Mouse (Mus musculus) CD4-positive, CD25-positive, alpha-beta regulatory T cell, adult 2 months (primary cell): ENCODE results near the gene Wdr25.

Source experiments
- DNase-seq: peaks from one replicate; pipeline ENCODE4 v3.0.0-alpha.2; 2012; ENCODE audit warnings: low read depth, low spot score

Gene Wdr25

DNA sequence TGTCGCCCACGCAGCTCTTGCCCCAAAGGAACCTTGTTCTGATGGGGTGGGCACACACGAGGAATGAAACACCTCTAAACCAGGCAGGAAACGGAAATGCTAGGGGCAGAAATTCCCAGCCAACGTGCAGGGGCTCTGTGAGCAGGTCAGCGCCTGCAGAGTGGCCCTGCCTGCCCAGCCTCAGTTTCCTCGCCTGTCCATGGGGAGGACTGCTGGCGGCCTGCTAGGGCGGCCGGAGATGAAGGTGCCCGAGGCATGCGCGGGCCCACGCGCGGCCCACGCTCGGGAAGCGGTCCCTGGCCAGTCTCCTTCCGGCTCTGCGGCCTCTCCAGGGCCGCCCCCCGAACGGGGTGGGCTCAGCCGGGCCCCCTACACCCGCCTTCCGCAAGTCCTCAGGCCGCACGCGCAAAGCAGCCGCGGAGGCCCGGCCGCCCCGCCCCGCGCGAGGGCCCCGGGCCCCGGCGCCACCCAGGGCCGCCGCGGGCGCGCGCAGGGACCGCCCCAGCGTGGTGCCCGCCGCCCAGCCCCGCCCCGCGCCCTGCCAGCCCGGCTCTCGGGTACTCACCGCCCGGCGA, 174.2 kb downstream of the Wdr25 start:
- peak; percentile 73 for DNase-seq

DNA sequence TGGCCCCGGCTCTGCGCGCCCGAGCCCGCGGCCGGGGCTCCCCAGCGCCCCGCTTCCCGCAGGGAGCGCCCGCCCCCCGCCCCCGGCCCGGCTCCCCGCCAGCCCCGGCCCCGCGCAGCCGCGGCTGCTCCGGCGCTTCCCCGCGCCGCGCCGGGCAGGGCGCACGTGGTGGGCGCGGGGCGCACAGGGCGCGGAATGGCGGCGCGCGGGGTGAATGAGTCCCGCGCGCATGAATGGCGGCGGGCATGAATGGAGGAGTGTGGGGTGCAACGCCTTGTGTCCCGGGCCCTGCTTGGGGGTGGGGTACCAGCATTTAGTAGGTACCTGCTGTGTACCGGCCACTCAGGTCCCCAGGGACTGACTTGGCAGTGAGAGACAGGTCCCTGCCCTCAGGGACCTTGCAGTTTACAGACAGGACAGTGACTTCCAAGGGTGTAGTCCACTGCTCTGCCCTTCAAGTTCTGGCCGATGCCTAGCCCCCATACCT, 174.8 kb downstream of the Wdr25 start, which contains the start of gene Begain:
TSS of gene Begain (minus strand) at position 51 of the 487 bp plus-strand sequence.
- DNase-seq = peak; percentile 45

DNA sequence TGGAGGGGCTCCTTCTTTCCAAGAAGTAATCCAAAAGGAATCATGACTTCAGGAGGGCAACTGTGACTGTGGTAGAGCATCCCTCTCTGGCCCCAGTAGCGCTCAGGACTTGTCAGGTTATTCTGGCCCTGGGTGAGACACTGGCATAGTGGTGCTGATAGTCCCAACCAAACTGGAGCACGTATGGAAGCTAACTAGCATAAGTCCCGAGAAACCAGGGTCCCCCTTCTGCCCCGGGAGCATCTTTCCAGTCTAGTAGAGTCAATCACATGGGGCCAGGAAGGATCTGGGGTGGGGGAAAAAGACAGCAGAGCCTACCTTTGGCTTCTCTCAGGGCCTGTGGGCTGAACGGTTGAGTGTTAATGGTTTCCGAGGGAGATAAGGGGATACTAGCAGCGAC, 175.3 kb downstream of the Wdr25 start:
- no peak for DNase-seq

DNA sequence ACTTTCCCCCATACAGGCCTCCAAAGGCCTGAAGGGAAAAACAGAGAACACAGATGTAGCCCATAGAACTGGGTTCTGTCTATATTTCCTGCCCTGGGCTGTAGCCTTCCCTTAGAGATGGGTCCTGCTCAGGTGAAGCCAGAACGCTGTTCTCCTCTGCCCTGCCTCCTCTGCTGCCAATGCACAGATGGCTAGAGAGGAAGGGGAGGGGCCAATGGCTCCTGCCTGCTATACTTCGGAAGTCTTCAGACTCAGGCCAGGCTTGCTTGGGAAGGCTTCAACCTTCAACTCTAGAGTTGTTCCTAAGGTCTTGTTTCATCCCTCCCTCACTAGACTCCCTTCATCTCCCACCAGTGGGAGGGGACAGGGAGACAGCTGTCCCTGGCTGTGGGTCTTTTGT, 176.3 kb downstream of the Wdr25 start:
- peak; percentile 49 for DNase-seq

DNA sequence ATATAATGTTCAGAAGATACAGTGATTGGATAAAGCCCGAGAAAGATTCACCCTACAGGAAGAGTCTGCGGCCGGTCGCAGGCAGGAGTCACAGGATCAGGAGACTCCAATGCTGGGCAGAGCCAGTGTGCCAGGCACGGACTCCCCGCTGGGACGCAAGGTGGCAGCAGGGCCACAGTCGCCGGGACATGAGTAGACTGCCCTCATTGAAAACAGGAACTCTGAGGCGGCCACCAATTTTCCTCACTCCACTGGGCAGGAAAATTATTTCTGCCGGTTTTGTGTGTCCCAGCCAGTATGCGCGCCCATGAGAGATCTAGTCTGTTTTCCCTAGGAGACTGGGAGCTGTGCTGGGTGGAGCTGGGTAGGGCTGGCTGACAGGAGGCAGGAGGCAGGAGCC, 177.8 kb downstream of the Wdr25 start:
- no peak for DNase-seq

DNA sequence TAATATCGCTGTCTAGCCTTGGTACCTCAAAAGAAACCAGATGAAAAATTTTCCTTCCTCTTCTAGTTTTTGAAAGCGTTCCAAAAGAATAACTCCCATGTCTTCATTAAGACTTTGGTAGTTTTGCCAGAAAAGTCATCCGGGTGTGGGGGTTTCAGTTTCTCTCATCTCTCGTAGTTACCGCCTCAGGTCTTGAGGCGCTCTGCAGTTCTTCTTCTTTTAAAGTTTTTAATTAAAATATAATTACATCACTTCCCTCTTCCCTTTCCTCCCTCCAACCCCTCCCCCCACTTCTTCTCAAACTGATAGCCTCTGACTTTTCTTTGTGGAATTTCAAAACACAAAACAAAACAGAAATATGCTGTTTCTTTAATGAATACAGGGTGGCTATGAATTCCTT, 180.7 kb downstream of the Wdr25 start:
- DNase-seq = no peak

DNA sequence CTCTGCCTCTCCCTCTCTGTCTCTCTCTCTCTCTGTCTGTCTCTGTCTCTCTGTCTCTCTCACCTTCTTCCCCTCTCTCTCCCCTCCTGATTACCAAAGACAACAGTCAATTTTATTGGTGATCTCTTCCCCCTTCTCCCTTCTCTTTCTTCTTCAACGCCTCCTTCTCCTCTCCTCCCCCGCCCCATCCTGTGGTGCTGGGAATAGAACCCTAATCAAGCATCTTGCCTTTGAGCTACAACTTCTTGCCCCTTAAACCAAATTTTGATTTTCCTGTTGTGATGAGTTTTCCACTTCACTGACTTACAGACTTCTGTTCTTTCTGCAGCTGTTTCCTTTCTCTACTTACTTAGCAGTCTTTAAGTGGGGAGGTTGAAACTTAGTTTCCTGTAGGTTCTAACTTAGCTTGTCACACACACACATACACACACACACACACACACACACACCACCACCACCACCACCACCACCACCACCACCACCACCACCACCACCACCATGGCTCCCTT, 181.4 kb downstream of the Wdr25 start:
- DNase-seq = no peak

DNA sequence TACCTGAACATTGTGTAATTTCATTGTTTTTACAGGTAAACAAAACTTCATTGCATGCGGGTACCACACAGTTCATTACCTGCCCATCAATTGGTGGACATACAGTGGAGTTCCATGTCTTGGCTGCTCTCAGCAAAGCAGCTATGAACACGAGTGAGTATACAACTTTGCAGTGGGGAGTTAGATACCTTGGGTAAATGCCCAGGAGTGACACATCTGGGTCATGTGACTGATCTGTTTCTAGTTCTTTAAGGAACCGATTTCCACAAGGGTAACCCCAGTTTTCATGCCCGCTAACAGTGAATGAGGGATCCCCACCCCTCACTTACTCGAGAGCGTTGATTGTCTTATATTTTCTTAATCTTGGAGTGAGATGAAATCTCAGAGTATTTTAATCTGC, 183.6 kb downstream of the Wdr25 start:
- DNase-seq = no peak
